Mouse (Mus musculus) C2C12 (cell line): ENCODE data around the gene Sult5a1.

Source experiments
- CTCF ChIP-seq: IDR thresholded peaks from one replicate; pipeline ENCODE4 v1.5.1; 2011; ENCODE audit not compliant: control insufficient read depth, insufficient read depth, insufficient read length
- FOSL1 ChIP-seq: IDR thresholded peaks from one replicate; pipeline ENCODE4 v1.8.0; 2011; ENCODE audit warnings: mild to moderate bottlenecking, low read length; ENCODE audit not compliant: poor library complexity, insufficient read depth, severe bottlenecking
- MAX ChIP-seq: IDR thresholded peaks from one replicate; pipeline ENCODE4 v1.6.1; 2011; ENCODE audit warnings: mild to moderate bottlenecking, control low read depth
- USF1 ChIP-seq: IDR thresholded peaks from one replicate; pipeline ENCODE4 v1.6.1; 2011; ENCODE audit warnings: low read depth, mild to moderate bottlenecking, control low read depth, moderate library complexity

DNA sequence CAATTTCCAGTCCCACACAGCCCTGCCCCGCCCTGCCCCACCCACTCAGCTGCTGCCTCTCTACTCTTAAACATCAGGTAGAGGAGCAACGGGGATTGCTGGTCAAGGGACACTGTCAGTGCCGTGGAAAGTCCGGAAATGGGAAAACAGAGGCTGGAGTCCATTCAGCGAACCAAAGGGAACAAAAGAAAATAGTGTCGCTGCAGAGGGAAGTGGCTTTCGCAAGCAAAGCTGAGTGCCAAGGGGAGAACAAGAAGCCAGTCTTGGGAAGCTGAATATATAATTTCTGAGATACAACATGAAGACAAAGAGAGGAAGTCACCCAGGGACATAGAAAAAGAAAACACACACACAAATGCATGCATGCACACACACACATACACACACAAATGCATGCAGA is 30.7 kb upstream of the Sult5a1 start:
- TF ChIP-seq CTCF = no peak
- TF ChIP-seq MAX = no peak
- no peak for TF ChIP-seq USF1
- TF ChIP-seq FOSL1 = no peak
